Mouse (Mus musculus) spleen, adult 2 months (tissue): ENCODE data around the gene Gm17304.

ENCODE experiments used
- CTCF ChIP-seq: fragments of 200-500 bp; IDR thresholded peaks from 2 replicates; pipeline ENCODE4 v1.5.1; 2011; ENCODE audit warnings: mild to moderate bottlenecking, inconsistent platforms; ENCODE audit not compliant: insufficient read depth, insufficient read length, insufficient replicate concordance; ENCODE audit errors: extremely low read depth
- POLR2A ChIP-seq: fragments of 200-500 bp; IDR thresholded peaks from 2 replicates; pipeline ENCODE4 v1.6.1; 2011; ENCODE audit warnings: low read depth, low read length, inconsistent platforms

DNA sequence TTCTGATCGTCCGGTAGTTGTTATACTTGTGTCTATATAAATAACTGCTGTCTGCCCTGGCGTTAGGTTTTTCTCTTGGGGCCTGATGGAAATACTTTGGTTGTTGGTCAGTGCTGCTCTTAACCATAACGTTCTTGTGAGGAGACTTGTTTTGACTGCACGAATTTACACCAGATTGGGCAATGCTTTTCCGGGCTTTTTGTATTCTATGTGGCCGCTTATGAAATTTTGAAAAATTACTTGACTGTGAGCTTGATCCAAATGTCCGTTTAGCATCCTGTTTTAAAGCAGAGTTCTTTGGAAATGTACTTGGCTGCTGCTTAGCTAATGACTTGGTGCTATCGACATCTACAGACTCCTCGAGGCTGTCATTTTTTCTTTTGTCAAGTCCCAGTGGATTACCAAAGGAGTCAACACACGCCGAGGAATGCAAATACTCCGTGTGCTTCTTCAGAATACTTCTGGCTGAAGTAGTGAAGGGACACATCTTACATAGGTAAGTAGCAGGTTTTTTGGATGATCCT, 27.6 kb downstream of the Gm17304 start:
- no peak for TF ChIP-seq CTCF
- no peak for TF ChIP-seq POLR2A
